Mouse (Mus musculus) E14TG2a.4 (cell line): ENCODE data around the gene Rbms3.

Experiments used
- H3K27me3 ChIP-seq: 2 replicates; pipeline ENCODE4 v1.6.1; 2014; ENCODE audit warnings: low read length, control low read depth; ENCODE audit not compliant: insufficient read depth
- H3K36me3 ChIP-seq: 2 replicates; pipeline ENCODE4 v1.6.1; 2014; ENCODE audit warnings: low read length, control low read depth; ENCODE audit not compliant: insufficient read depth
- H3K4me1 ChIP-seq: replicated peaks from 2 replicates; pipeline ENCODE4 v1.6.1; 2014; ENCODE audit warnings: low read depth, low read length, control low read depth
- H3K4me3 ChIP-seq: replicated peaks from 2 replicates; pipeline ENCODE4 v1.5.1; 2014; ENCODE audit warnings: mild to moderate bottlenecking, low read length
- H3K9me3 ChIP-seq: 2 replicates; pipeline ENCODE4 v1.6.1; 2014; ENCODE audit warnings: low read length, control low read depth
- CTCF ChIP-seq: conservative IDR thresholded peaks from 2 replicates; pipeline ENCODE4 v1.5.1; 2014; ENCODE audit warnings: low read length
- NANOG ChIP-seq: IDR thresholded peaks from 2 replicates; pipeline ENCODE4 v1.6.1; 2014; ENCODE audit warnings: borderline replicate concordance, low read length, mixed read lengths
- POU5F1 ChIP-seq: IDR thresholded peaks from 2 replicates; pipeline ENCODE4 v1.6.1; 2014; ENCODE audit warnings: low read length, borderline replicate concordance

Gene Rbms3

DNA sequence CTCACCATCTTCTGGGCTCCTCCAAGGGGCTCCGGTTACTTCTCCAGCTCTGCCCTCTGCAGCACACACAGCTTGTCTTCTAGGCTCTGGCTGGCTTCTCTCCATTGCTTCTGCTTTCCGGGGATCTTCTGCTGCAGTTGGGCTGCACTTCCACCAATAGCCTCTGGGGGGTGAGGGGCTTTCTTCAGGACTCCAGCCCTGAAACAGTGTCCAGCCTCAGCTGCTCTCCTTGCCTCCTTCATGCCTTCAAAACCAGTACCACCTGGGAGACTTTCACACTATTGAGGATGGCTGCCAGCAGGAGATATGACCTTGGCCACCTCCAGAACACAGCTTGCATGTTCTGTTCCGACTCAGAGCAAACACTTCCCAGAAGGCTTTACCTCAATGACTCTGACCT is 1094.0 kb downstream of the Rbms3 start:
- Histone ChIP-seq H3K4me1 (0 out of 2 replicates have a peak, but pooled peaks cover 4% of the 10 kb centered on the region), H3K36me3 (no peaks in the 10 kb centered on the region), H3K9me3 (peaks cover 7% of the 10 kb centered on the region), H3K27me3 (no peaks in the 10 kb centered on the region), H3K4me3 (no peak overlapping the region)
- TF ChIP-seq CTCF (peak; percentile 78), NANOG (no peak)

DNA sequence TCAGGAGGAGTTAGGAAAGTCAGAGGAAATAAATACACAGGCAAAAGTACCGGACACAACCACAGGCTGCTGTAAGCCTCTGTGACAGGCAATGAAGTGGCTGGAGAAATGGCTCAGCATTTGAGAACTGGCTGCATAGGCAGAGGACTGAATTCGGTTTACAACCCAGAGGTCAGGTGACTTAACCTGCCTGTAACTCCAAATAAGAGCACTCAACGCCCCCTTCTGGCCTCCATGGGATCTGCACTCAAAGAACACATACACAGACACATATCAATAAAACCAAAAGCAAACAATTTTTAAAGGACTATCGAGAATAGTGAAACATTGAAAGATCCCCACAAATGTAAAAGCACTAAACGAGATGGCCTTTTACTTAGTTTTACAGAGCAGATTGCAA is 1096.3 kb downstream of the Rbms3 start:
- Histone ChIP-seq H3K27me3 (no peaks in the 10 kb centered on the region), H3K9me3 (peaks cover 7% of the 10 kb centered on the region), H3K36me3 (no peaks in the 10 kb centered on the region), H3K4me1 (0 out of 2 replicates have a peak, but pooled peaks cover 4% of the 10 kb centered on the region), H3K4me3 (no peak overlapping the region)
- TF ChIP-seq CTCF = peak; percentile 22
- TF ChIP-seq POU5F1 = no peak

DNA sequence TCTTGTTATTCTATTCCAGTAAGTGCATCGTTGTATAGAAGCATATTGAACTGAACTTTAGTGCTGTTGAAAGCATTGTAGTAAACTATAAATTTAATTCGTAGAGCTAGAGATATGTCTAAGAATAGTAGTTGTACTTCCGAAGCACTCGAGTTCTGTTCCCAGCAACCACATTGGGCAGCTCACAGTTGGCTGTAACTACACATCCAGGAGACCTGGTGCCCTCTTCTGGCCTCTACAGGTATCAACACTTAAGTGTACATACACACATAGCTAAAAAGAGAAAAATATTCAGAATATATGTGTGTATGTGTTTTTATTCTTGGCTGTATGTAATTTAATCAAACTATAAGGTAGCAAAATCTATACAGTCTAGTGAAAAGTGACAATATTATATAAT is 1098.6 kb downstream of the Rbms3 start:
- peaks cover 7% of the 10 kb centered on the region for H3K9me3 ChIP-seq
- no peaks in the 10 kb centered on the region for H3K36me3 ChIP-seq
- H3K4me3 ChIP-seq = no peak overlapping the region
- TF ChIP-seq CTCF (no peak), POU5F1 (no peak), NANOG (no peak)
- H3K4me1 ChIP-seq = no peaks in the 10 kb centered on the region
- H3K27me3 ChIP-seq = no peaks in the 10 kb centered on the region

GRCm38 (mm10) chr9:116524386-116524785 is 1105.3 kb downstream of the Rbms3 start:
- Histone ChIP-seq H3K4me3 (no peak overlapping the region), H3K27me3 (no peaks in the 10 kb centered on the region), H3K4me1 (peaks cover 4% of the 10 kb centered on the region; the same call in 1 of the 2 replicates), H3K36me3 (no peaks in the 10 kb centered on the region), H3K9me3 (no peaks in the 10 kb centered on the region)
- no peak for TF ChIP-seq NANOG
